Comparison of ENCODE assay signal across 26 mouse cellular contexts in genomic region chr8:92600766-92601165, GRCm38 (mm10).
"Had no signal": no experiment of that assay in that cellular context is flagged by ENCODE, and none has a peak within 500 bp of the region (broad histone marks: within the 10 kb centered on the region; RNA-seq: fewer than 3 reads in every experiment).

No protein-coding gene starts in this region.

- H3K27me3 ChIP-seq: hindbrain, embryonic 12.5 days; intestine, embryonic 15.5 days; liver, embryonic 12.5 days had no signal

- H3K9me3 ChIP-seq: hindbrain, embryonic 10.5 days; hindbrain, embryonic 12.5 days; intestine, embryonic 15.5 days; limb, embryonic 10.5 days; limb, embryonic 12.5 days; liver, embryonic 12.5 days had no signal

- DNase-seq: gastrocnemius, adult 2 months; gastrocnemius, postnatal 10 days; gastrocnemius, postnatal 25 days; heart, adult 2 months; heart, postnatal 10 days; heart, postnatal 4 days; kidney, adult 18-20 months; kidney, adult 8-10 months; kidney, postnatal 10 days; kidney, postnatal 25 days; kidney, postnatal 4 days; liver had no signal

- H3K27ac ChIP-seq: gastrocnemius, adult 2 months; heart, adult 2 months; hindbrain, embryonic 10.5 days; hindbrain, embryonic 12.5 days; hindbrain, embryonic 14.5 days; intestine, embryonic 15.5 days; layer of hippocampus, adult 2 months; left cerebral cortex, adult 2 months; limb, embryonic 10.5 days; limb, embryonic 12.5 days; liver, embryonic 12.5 days; liver, embryonic 14.5 days had no signal

- H3K4me3 ChIP-seq: gastrocnemius, adult 2 months; heart, adult 2 months; hindbrain, embryonic 10.5 days; hindbrain, embryonic 12.5 days; intestine, embryonic 15.5 days; layer of hippocampus, adult 2 months; left cerebral cortex, adult 2 months; limb, embryonic 10.5 days; limb, embryonic 12.5 days; liver, embryonic 12.5 days had no signal

- H3K4me2 ChIP-seq: heart, embryonic 11.5 days; hindbrain, embryonic 12.5 days; hindbrain, embryonic 14.5 days; intestine, embryonic 15.5 days; limb, embryonic 12.5 days; liver, embryonic 12.5 days had no signal

- H3K4me1 ChIP-seq: hindbrain, embryonic 10.5 days; hindbrain, embryonic 12.5 days; intestine, embryonic 15.5 days; limb, embryonic 12.5 days; liver, embryonic 12.5 days had no signal

- H3K36me3 ChIP-seq: hindbrain, embryonic 10.5 days; hindbrain, embryonic 12.5 days; intestine, embryonic 15.5 days; limb, embryonic 10.5 days; limb, embryonic 12.5 days; liver, embryonic 12.5 days had no signal

- H3K9ac ChIP-seq: hindbrain, embryonic 12.5 days; hindbrain, embryonic 14.5 days; intestine, embryonic 15.5 days; limb, embryonic 12.5 days; liver, embryonic 12.5 days; liver, embryonic 14.5 days had no signal

- ATAC-seq: hindbrain, embryonic 16.5 days; inflammation-experienced regulatory T-cells, adult 6 months; intestine, embryonic 15.5 days; intestine, postnatal 0 days; liver, embryonic 12.5 days had no signal
